Mouse (Mus musculus): ENCODE results near the gene Ank3. TPM values are rescaled to one million over a fixed set of nuclear protein-coding genes. Genes with fewer than 3 reads are reported as not detected.
A peak's percentile ranks its signal among the peaks of the same experiment; 100 is the strongest.

Gene Ank3
- polyA plus RNA-seq, 1 experiment from 2014 or later: 30.6 TPM

DNA sequence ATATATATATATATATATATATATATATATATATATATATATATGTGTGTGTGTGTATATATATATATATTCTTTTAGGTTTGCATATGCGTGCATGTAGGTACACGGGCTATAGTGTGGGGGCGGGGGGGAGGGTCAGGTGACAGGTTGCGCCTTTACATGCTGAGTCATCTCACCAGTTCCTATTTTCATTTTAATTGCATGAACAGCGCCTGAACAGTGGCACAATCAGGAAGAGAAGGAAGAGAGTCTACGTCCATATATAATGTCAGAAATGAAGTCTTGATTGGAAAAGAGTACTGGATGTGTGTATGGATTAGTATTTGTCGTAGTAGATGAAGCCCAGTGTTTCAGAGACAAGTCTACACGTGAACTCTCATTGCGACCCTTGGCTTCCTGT is 459.4 kb downstream of the Ank3 start:
- Histone ChIP-seq H3K27me3 (no peaks in the 10 kb centered on the region), H3K4me1 (replicated peaks) (peaks cover 16% of the 10 kb centered on the region), H3K9ac (no peak overlapping the region), H3K4me3 (no peak overlapping the region), H3K27ac (no peak overlapping the region), H3K9me3 (replicated peaks) (no peaks in the 10 kb centered on the region), H3K4me2 (no peak overlapping the region), H3K36me3 (0 out of 2 replicates have a peak, but pooled peaks cover 4% of the 10 kb centered on the region)
- no peak for ATAC-seq (replicated peaks; ENCODE audit: insufficient number of reproducible peaks, insufficient read depth, low FRiP score, low read depth)
- WGBS: 85% methylated on average over 9 of the region's 9 CpGs

GRCm38 (mm10) chr10:69858897-69859605 is 460.5 kb downstream of the Ank3 start:
- H3K9ac ChIP-seq: no peak overlapping the region
- no peaks in the 10 kb centered on the region for H3K27me3 ChIP-seq
- H3K4me3 ChIP-seq: no peak overlapping the region
- 0 out of 2 replicates have a peak, but pooled peaks cover 4% of the 10 kb centered on the region for H3K36me3 ChIP-seq
- no peaks in the 10 kb centered on the region for H3K9me3 ChIP-seq (replicated peaks)
- no peak for ATAC-seq (replicated peaks; ENCODE audit: insufficient number of reproducible peaks, insufficient read depth, low FRiP score, low read depth)
- H3K27ac ChIP-seq: no peak overlapping the region
- 23% methylated on average over 4 of the region's 4 CpGs for WGBS
- H3K4me2 ChIP-seq: no peak overlapping the region
- peaks cover 18% of the 10 kb centered on the region for H3K4me1 ChIP-seq (replicated peaks)

DNA sequence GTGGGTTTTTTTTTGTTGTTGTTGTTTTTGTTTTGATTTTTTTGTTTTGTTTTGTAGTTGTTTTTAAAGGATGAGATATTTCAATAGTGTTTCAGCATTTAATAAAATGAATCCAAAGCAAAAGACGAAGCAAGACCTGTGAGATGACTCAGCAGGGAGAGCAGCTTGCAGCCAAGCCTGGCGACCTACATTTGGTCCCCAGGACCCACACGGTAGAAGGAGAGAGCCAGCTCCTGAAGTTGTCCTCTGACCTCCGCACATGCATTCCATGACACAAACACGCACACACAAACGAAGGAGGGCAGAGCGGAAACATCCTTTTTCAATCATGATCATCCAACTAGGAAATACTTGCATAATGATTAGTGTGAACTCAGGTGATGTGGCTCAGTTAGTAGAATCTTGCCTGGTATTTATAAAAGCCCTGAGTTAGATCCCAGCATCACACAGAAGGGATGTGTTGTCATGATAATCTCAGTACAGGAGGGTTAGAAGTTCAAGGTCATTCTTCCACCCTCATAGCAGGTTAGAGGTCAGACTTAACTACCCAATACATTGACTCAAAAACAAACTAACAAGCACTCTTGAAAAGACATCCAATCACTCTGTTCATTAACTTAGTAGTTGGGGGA is 461.4 kb downstream of the Ank3 start:
- 0 out of 2 replicates have a peak, but pooled peaks cover 4% of the 10 kb centered on the region for H3K36me3 ChIP-seq
- H3K4me3 ChIP-seq: no peak overlapping the region
- no peak overlapping the region for H3K9ac ChIP-seq
- H3K27ac ChIP-seq: no peak overlapping the region
- no peak for ATAC-seq (replicated peaks; ENCODE audit: insufficient number of reproducible peaks, insufficient read depth, low FRiP score, low read depth)
- 81% methylated on average over 7 of the region's 7 CpGs for WGBS
- no peaks in the 10 kb centered on the region for H3K27me3 ChIP-seq
- no peaks in the 10 kb centered on the region for H3K9me3 ChIP-seq (replicated peaks)
- peaks cover 18% of the 10 kb centered on the region for H3K4me1 ChIP-seq (replicated peaks)
- H3K4me2 ChIP-seq: no peak overlapping the region

- ATAC-seq (replicated peaks; ENCODE audit: insufficient number of reproducible peaks, insufficient read depth, low FRiP score, low read depth): no peak
- 28% methylated on average over 8 of the region's 8 CpGs for WGBS
- no peaks in the 10 kb centered on the region for H3K27me3 ChIP-seq
- no peaks in the 10 kb centered on the region for H3K36me3 ChIP-seq
- H3K4me2 ChIP-seq: no peak overlapping the region
- H3K4me3 ChIP-seq: no peak overlapping the region
- H3K27ac ChIP-seq: peak overlapping the region; percentile 24
- no peaks in the 10 kb centered on the region for H3K9me3 ChIP-seq (replicated peaks)
- peaks cover 18% of the 10 kb centered on the region for H3K4me1 ChIP-seq (replicated peaks)
- H3K9ac ChIP-seq: no peak overlapping the region
Observed at GRCm38 (mm10) chr10:69862829-69863228, 464.3 kb downstream of the Ank3 start.

DNA sequence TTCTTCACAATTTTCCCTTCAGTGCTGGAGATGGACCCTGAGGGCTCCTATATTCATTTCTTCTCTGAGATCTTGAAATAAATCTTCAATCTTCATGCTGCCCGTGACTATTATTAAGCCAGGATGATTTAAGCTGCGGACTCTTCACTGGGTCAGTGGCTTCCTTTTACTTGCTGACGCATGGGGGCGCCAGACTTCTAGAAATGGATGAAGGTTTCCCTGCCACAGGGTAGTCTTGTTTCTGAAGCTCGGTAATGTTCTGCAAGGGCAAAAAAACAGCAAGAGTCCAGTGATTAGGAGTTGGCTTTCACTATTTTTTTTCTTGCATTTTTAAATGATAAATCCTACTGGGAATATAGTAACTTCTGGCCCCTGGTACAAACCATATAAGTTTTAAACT is 471.8 kb downstream of the Ank3 start:
- no peaks in the 10 kb centered on the region for H3K9me3 ChIP-seq (replicated peaks)
- H3K4me3 ChIP-seq: no peak overlapping the region
- peaks cover 11% of the 10 kb centered on the region; the same call in 1 of the 2 replicates for H3K36me3 ChIP-seq
- H3K9ac ChIP-seq: no peak overlapping the region
- ATAC-seq (replicated peaks; ENCODE audit: insufficient number of reproducible peaks, insufficient read depth, low FRiP score, low read depth): no peak
- WGBS: 10% methylated on average over 5 of the region's 5 CpGs
- H3K27me3 ChIP-seq: no peaks in the 10 kb centered on the region
- no peak overlapping the region for H3K4me2 ChIP-seq
- peaks cover 14% of the 10 kb centered on the region for H3K4me1 ChIP-seq (replicated peaks)
- no peak overlapping the region for H3K27ac ChIP-seq

- H3K27ac ChIP-seq: no peak overlapping the region
- no peak overlapping the region for H3K4me2 ChIP-seq
- H3K4me1 ChIP-seq (replicated peaks): peaks cover 14% of the 10 kb centered on the region
- H3K9ac ChIP-seq: no peak overlapping the region
- no peaks in the 10 kb centered on the region for H3K9me3 ChIP-seq (replicated peaks)
- no peak overlapping the region for H3K4me3 ChIP-seq
- peaks cover 11% of the 10 kb centered on the region; the same call in 1 of the 2 replicates for H3K36me3 ChIP-seq
- 83% methylated on average over 14 of the region's 14 CpGs for WGBS
- ATAC-seq (replicated peaks; ENCODE audit: insufficient number of reproducible peaks, insufficient read depth, low FRiP score, low read depth): no peak
- H3K27me3 ChIP-seq: no peaks in the 10 kb centered on the region
Observed at GRCm38 (mm10) chr10:69870947-69871346, 472.4 kb downstream of the Ank3 start.

GRCm38 (mm10) chr10:69872182-69872741 is 473.7 kb downstream of the Ank3 start:
- H3K27ac ChIP-seq: peak overlapping the region; percentile 80
- peak overlapping the region; percentile 40 for H3K4me2 ChIP-seq
- ATAC-seq (replicated peaks; ENCODE audit: insufficient number of reproducible peaks, insufficient read depth, low FRiP score, low read depth): peak; percentile 75
- no peak overlapping the region for H3K9ac ChIP-seq
- H3K36me3 ChIP-seq: peaks cover 11% of the 10 kb centered on the region; the same call in 1 of the 2 replicates
- WGBS: 29% methylated on average over 10 of the region's 10 CpGs
- H3K4me3 ChIP-seq: 0 out of 2 replicates have a peak overlapping the region, but pooled peaks have one; percentile 3
- H3K27me3 ChIP-seq: no peaks in the 10 kb centered on the region
- peaks cover 14% of the 10 kb centered on the region for H3K4me1 ChIP-seq (replicated peaks)
- H3K9me3 ChIP-seq (replicated peaks): no peaks in the 10 kb centered on the region

GRCm38 (mm10) chr10:69872892-69873291 is 474.3 kb downstream of the Ank3 start:
- Histone ChIP-seq H3K4me3 (no peak overlapping the region), H3K27ac (peak overlapping the region; percentile 80), H3K4me1 (replicated peaks) (peaks cover 14% of the 10 kb centered on the region), H3K9me3 (replicated peaks) (no peaks in the 10 kb centered on the region), H3K27me3 (no peaks in the 10 kb centered on the region), H3K4me2 (no peak overlapping the region), H3K36me3 (peaks cover 11% of the 10 kb centered on the region; the same call in 1 of the 2 replicates), H3K9ac (no peak overlapping the region)
- no peak for ATAC-seq (replicated peaks; ENCODE audit: insufficient number of reproducible peaks, insufficient read depth, low FRiP score, low read depth)
- WGBS: 82% methylated on average over 5 of the region's 5 CpGs

- Histone ChIP-seq H3K4me1 (replicated peaks) (peaks cover 14% of the 10 kb centered on the region), H3K9ac (no peak overlapping the region), H3K27ac (no peak overlapping the region), H3K27me3 (no peaks in the 10 kb centered on the region), H3K4me2 (no peak overlapping the region), H3K9me3 (replicated peaks) (no peaks in the 10 kb centered on the region), H3K36me3 (peaks cover 11% of the 10 kb centered on the region; the same call in 1 of the 2 replicates), H3K4me3 (no peak overlapping the region)
- WGBS: 63% methylated on average over 14 of the region's 14 CpGs
- no peak for ATAC-seq (replicated peaks; ENCODE audit: insufficient number of reproducible peaks, insufficient read depth, low FRiP score, low read depth)
Observed at GRCm38 (mm10) chr10:69874806-69875205, 476.2 kb downstream of the Ank3 start.

- no peak overlapping the region for H3K9ac ChIP-seq
- no peak overlapping the region for H3K4me3 ChIP-seq
- peaks cover 7% of the 10 kb centered on the region; the same call in 1 of the 2 replicates for H3K4me1 ChIP-seq (replicated peaks)
- H3K27me3 ChIP-seq: no peaks in the 10 kb centered on the region
- ATAC-seq (replicated peaks; ENCODE audit: insufficient number of reproducible peaks, insufficient read depth, low FRiP score, low read depth): no peak
- WGBS: 90% methylated on average over 4 of the region's 4 CpGs
- H3K9me3 ChIP-seq (replicated peaks): peaks cover 3% of the 10 kb centered on the region; the same call in 1 of the 2 replicates
- no peak overlapping the region for H3K27ac ChIP-seq
- H3K4me2 ChIP-seq: no peak overlapping the region
- peaks cover 52% of the 10 kb centered on the region for H3K36me3 ChIP-seq
Observed at GRCm38 (mm10) chr10:69883935-69884680, 485.5 kb downstream of the Ank3 start.

DNA sequence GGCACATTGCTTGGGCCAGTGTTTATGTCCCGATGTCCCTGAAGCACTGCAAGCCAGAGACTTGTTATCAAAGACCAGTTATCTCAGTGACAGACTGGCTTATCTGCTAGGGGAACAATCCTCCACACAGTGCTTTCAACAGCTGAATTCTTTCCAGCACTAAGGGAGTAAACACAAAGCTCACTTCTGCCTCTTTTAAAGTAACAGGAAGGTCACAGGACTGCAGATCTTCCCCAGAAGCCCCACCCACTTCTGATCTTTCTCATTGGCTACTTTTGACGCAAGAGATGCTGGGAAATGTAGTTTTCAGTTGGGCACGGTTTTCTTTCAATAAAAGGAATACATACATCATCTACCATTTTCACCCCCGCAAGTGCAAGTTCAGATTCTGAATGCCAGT is 489.8 kb downstream of the Ank3 start:
- no peak overlapping the region for H3K4me3 ChIP-seq
- H3K4me2 ChIP-seq: peak overlapping the region; percentile 52
- ATAC-seq (replicated peaks; ENCODE audit: insufficient number of reproducible peaks, insufficient read depth, low FRiP score, low read depth): peak; percentile 72
- WGBS: 11% methylated on average over 4 of the region's 4 CpGs
- peaks cover 26% of the 10 kb centered on the region for H3K36me3 ChIP-seq
- H3K9me3 ChIP-seq (replicated peaks): no peaks in the 10 kb centered on the region
- H3K9ac ChIP-seq: no peak overlapping the region
- H3K27me3 ChIP-seq: no peaks in the 10 kb centered on the region
- peaks cover 7% of the 10 kb centered on the region; the same call in 1 of the 2 replicates for H3K4me1 ChIP-seq (replicated peaks)
- H3K27ac ChIP-seq: peak overlapping the region; percentile 60

All from heart, embryonic 15.5 days (tissue).